Mouse (Mus musculus) spleen, adult 18-20 months (tissue): ENCODE measurements around the gene 9530068E07Rik.

Experiments
- DNase-seq, 2 experiments: peaks; one replicate each; pipeline ENCODE4 v3.0.0; 2022; ENCODE audit warnings: mixed read lengths in 2 of 2

Gene 9530068E07Rik

DNA sequence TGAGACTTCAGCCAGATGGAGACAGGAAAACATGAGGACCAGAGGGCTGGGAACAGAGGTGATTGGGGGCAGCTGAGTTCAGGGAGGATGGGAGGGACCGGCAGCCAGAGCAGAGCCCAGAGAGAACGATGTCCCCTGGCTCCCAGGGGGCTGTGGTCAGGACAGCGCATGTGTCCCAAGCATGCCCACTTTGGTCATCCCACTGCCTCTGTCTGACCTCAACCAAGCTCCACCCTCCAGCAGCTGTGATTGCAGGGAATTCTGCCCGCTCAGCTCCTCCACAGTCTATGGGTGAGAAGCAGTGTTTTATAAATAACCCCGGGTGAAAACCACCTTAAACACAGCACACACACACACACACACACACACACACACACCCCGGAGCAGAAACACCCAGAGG lies 33.2 kb downstream of the 9530068E07Rik start:
- no peak for DNase-seq

DNA sequence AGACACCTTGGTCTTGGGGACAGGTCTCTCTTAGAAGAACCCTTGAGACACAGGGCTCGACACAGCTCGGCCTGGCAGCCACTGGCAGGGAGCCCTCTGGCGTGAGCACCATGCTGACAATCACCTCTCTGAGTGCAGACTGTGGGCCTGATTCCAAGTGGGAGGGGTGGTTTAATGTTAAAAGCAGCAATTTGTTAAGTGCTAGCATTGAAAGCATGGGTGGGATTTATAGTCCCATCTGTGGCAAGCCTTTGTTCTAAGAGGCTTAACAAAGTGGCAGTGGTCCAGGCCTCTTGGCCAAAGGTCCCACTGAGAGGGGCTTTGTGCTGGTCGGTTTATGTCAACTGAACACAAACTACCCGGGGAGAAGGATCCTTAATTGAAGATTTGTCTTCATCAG lies 35.4 kb downstream of the 9530068E07Rik start:
- no peak for DNase-seq

DNA sequence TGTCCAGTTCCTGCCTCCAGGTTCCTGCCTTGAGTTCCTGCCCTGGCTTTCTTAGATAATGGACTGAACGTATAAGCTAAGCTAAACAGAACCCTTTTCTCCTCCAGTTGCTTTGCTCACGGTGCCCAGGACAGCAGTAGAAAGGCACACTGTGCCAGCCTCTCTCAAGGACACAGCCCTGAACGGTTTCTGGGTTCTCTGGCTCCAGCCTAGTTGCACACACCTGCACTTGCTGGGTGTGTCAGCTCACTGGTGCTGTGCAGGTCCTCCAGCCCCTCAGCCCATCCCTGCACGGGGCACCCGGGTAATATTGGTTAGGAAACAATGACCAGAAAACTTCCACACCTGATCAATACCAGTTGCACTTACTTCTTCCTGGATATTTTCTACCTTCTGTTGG lies 35.9 kb downstream of the 9530068E07Rik start:
- DNase-seq, result no peak

DNA sequence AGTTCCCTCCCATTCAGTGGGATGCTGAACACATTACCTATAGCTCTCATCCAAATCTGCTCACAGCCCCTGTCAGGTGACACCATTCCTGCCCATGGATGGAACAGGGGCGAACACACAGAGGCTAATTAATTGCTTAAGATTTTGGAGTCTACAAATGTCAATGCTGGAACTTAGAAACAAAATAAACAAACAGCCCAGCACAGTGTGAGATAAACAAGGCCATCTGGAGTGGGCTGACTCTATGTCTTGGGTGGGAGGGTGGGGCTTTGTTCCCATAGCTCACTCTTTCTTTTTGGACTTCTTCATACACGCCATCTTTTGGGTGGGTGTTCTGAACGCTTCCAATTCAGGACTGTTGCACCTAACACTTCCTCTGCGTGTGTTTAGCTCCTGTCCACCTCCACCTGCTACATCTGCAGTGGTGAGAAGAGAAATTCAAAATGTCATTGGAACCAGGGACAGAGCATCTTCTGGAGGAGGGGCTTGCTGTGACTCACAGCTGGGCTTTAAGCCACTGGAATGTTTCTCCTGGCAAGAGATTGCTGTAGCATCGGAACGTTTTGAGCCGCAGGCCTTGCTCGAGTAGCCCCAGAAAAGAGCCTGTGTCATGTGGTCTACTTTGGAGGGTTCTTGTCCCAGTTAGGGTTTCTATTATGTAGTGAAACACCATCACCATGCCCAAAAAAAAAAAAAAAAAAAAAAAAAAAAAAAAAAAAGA lies 37.0 kb downstream of the 9530068E07Rik start:
- no peak for DNase-seq

DNA sequence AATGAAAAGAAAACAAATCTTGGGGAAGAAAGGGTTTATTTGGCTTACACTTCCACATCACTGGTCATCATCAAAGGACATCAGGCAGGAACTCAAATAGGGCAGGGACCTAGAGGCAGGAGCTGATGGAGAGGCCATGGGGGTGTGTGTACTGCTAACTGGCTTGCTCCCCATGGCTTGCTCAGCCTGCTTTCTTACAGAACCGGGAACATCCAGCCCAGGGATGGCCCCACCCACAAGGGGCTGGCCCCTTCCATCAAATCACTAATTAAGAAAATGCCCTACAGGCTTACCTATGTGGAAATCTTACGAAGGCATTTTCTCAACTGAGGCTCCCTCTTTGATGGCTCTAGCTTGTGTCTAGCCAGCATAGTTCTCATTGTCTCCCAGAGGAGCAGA lies 37.6 kb downstream of the 9530068E07Rik start:
- no peak for DNase-seq

DNA sequence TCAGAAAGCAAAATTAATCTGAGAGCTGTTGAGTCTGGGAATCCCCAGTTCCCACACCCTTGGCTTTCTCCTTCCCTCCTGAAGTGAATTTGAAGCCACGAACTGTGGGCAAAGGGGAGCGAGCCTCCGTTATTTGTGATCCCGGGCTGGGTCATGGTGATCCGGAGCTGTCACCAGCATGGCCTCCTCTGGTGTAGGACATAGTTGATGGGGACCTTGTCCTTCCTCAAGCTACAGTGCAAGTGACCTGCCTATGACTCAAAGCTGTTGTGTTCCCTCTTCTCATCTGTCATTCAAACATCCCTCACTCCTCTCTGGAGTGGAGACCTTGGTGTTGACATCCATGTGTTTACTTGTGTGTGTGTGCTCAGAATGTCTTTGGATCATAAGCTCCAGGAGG lies 39.2 kb downstream of the 9530068E07Rik start:
- no peak for DNase-seq

DNA sequence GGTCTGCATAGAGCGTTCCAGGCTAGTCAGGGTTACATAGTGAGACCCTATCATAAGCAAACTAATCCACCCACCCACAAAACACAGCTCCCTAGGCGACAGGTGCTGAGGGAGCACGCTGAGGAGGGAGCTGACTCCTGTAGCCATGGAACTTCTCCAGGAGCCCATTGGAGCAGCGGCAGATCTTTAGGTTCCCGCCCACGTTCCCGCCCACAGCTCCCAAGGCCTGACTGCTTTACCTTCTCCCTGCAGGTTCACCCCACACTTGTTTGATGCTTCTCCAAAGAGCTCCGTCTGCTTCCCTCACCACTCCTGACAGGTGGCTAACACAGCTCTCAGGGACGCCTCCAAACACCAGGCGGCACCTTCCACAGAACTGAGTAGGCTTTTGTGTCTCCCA lies 40.9 kb downstream of the 9530068E07Rik start:
- DNase-seq, result no peak

DNA sequence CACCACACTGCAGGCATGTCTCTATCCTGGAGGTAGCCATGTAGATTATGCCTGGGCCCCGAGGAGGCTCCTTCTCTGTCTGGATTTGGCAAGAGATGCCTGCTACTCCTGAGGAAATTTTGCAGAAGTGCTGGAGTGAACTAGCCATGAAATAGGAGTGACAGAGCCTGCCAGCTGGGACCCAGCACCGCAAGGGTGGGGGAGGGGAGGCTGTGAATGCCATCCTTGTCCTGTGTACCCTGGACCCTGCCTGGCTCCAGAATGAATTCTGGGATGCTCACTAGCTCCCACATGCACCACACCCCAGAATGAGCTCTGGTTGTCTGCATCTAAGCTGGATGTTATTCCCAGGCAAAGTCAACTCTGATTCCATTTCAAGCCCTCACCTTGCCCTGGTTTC lies 44.9 kb downstream of the 9530068E07Rik start:
- no peak for DNase-seq

DNA sequence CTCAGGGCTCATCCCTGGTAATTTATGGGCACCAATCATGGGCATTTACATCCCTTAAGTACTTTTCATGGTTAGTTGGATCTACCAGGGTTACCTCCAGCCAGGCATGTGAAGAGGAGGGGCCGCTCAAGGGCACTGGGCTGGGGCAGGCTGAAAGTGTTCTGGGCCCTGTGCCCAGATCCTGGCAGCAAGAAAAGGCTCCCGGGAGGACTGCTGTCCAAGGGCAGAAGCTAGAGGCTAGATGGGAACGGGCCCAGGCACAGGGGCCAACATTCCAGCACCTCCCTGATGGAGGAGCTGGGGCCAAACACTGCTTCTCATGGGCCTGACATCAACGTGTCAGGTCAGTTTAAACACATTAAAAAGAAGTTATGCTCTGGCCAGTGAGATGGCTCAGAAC lies 51.0 kb downstream of the 9530068E07Rik start:
- DNase-seq, result no peak

DNA sequence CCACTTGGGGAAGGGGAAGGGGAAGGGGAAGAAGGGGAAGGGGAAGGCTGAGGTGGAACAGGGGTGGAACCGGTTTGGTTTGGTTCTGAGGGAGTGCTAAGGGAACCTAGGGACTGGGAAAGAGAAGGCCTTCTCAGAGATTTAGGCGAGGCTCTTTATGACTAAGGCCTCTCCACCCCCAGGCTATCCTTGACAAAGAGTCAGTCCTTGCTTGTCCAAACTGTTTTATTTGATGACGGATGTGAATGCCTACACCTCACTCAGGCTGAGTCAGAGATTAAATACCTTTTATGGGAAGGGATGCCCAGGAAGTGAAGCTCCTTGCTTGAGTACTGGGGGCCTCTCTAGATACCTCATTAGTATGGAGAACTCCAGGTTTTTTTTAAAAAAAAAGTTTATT lies 52.8 kb downstream of the 9530068E07Rik start:
- no peak for DNase-seq

DNA sequence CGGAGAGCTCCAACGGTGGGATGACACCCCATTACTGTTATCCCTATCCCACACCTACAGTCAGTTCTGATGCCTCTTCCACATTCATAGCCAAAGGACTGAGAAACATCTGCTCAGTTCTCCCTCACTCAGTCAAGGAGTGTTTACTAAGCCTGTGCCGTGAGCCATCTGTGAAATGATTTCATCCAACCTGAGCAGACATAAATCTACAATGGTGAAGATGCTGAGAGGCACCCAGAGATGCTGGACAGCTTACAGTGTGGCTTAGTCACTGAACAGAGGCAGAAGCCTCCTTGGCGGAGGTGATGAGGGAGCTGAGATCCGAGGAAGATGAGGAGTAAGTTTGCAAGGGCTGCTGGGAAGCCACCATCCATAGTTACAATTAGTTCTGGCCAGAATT lies 62.1 kb downstream of the 9530068E07Rik start:
- no peak for DNase-seq
